Mouse (Mus musculus) hindbrain, embryonic 15.5 days (tissue): ENCODE data around the gene Ttll5. TPM values are rescaled to one million over a fixed set of nuclear protein-coding genes. Genes with fewer than 3 reads are reported as not detected.

Experiments
- ATAC-seq: fragments of 200-750 bp; cut with Nextera tagmentation; 2 replicates; pipeline ENCODE4 v1.8.0; 2017; ENCODE audit warnings: low read depth, moderate number of reproducible peaks, moderate TSS enrichment; ENCODE audit not compliant: low FRiP score
- H3K27ac ChIP-seq: fragments of 300-500 bp; sonication (generic); replicated peaks from 2 replicates; pipeline ENCODE4 v1.5.1; 2015; ENCODE audit warnings: mild to moderate bottlenecking, inconsistent platforms
- H3K27me3 ChIP-seq: fragments of 300-500 bp; sonication (generic); 2 replicates; pipeline ENCODE4 v1.6.1; 2015; ENCODE audit warnings: control low read depth, inconsistent platforms
- H3K36me3 ChIP-seq: fragments of 300-500 bp; sonication (generic); 2 replicates; pipeline ENCODE4 v1.6.1; 2015; ENCODE audit warnings: control low read depth, inconsistent platforms
- H3K4me1 ChIP-seq: fragments of 300-500 bp; sonication (generic); replicated peaks from 2 replicates; pipeline ENCODE4 v1.6.1; 2015; ENCODE audit warnings: control low read depth, inconsistent platforms
- H3K4me2 ChIP-seq: fragments of 300-500 bp; sonication (generic); 2 replicates; pipeline ENCODE4 v1.6.1; 2015; ENCODE audit warnings: moderate library complexity, mild to moderate bottlenecking, inconsistent platforms
- H3K4me3 ChIP-seq: fragments of 300-500 bp; sonication (generic); 2 replicates; pipeline ENCODE4 v1.5.1; 2015; ENCODE audit warnings: mild to moderate bottlenecking, inconsistent platforms
- H3K9ac ChIP-seq: fragments of 300-500 bp; sonication (generic); 2 replicates; pipeline ENCODE4 v1.6.1; 2015; ENCODE audit warnings: inconsistent platforms
- H3K9me3 ChIP-seq: fragments of 300-500 bp; sonication (generic); 2 replicates; pipeline ENCODE4 v1.6.1; 2016; ENCODE audit warnings: control low read depth, inconsistent platforms
- WGBS: fragments of 180-500 bp; shearing (Covaris S2); methylation state at CpG from one replicate; pipeline ENCODE4 v1.1.7; 2015; 5-methylcytosine and 5-hydroxymethylcytosine counted together
- polyA plus RNA-seq: library from polyadenylated mRNA; unstranded; fragments of >200 nt; fragmentation: Nextera tagmentation; extraction: Ambion mirVana; gene quantifications from 2 replicates; pipeline ENCODE4 v1.2.1, GENCODE M21; 2015

Ttll5 gene
- polyA plus RNA-seq, 1 experiment from 2014 or later = 11.8 TPM

DNA sequence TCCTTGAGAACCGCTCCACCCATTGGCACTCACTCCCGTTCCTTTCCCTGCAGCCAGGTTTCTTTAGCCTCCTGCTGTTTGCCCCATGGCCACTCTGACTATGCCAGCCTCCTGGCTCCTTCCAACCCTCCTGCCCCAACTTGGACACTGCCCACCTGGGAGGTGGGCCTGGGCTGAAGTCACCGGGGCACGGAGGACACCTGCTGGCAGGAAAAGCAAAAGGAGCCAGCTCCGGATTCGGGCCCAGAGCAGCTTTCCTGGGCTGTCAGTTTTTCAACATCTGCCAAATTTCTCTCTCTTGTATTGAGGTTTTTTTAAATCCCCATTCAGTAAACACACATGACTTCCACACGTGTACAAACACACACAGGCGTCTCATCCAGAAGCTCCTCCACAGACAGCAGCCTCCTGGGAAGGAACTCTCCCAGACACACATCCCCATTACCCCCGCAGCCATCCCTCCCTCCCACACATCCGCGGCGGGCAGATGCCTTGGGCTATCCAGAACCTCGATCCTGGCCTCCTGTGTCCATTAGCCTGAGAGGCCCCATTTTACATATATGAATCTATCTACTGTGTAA, 252.0 kb downstream of the Ttll5 start:
- ATAC-seq = no peak
- peaks cover 14% of the 10 kb centered on the region; the same call in 1 of the 2 replicates for H3K27me3 ChIP-seq
- 0 out of 2 replicates have a peak overlapping the region, but pooled peaks have one; percentile 7 for H3K9ac ChIP-seq
- no peak overlapping the region for H3K27ac ChIP-seq
- H3K9me3 ChIP-seq = no peaks in the 10 kb centered on the region
- WGBS = 10% methylated on average over 13 of the region's 13 CpGs
- H3K4me1 ChIP-seq = peaks cover 33% of the 10 kb centered on the region
- no peaks in the 10 kb centered on the region for H3K36me3 ChIP-seq
- peak overlapping the region; percentile 99 for H3K4me2 ChIP-seq
- peak overlapping the region; percentile 9; the same call in 1 of the 2 replicates for H3K4me3 ChIP-seq

- ATAC-seq = no peak
- Histone ChIP-seq H3K27me3 (peaks cover 14% of the 10 kb centered on the region; the same call in 1 of the 2 replicates), H3K27ac (no peak overlapping the region), H3K4me3 (peak overlapping the region; percentile 65), H3K9me3 (no peaks in the 10 kb centered on the region), H3K4me2 (peak overlapping the region; percentile 99), H3K9ac (no peak overlapping the region), H3K36me3 (no peaks in the 10 kb centered on the region), H3K4me1 (peaks cover 33% of the 10 kb centered on the region)
- WGBS = 27% methylated on average over 8 of the region's 8 CpGs
These were observed 252.9 kb downstream of the Ttll5 start for GRCm38 (mm10) chr12:86077322-86077721.

- peaks cover 34% of the 10 kb centered on the region for H3K4me1 ChIP-seq
- peak overlapping the region; percentile 99 for H3K4me2 ChIP-seq
- H3K27ac ChIP-seq = no peak overlapping the region
- no peak overlapping the region for H3K9ac ChIP-seq
- WGBS = 26% methylated on average over 11 of the region's 11 CpGs
- peak overlapping the region; percentile 65 for H3K4me3 ChIP-seq
- no peak for ATAC-seq
- no peaks in the 10 kb centered on the region for H3K9me3 ChIP-seq
- peaks cover 14% of the 10 kb centered on the region; the same call in 1 of the 2 replicates for H3K27me3 ChIP-seq
- H3K36me3 ChIP-seq = no peaks in the 10 kb centered on the region
These were observed 253.3 kb downstream of the Ttll5 start for GRCm38 (mm10) chr12:86077736-86078135.

- peak overlapping the region; percentile 66; the same call in 1 of the 2 replicates for H3K9ac ChIP-seq
- H3K36me3 ChIP-seq = no peaks in the 10 kb centered on the region
- H3K9me3 ChIP-seq = no peaks in the 10 kb centered on the region
- WGBS = 18% methylated on average over 9 of the region's 9 CpGs
- ATAC-seq = no peak
- peaks cover 14% of the 10 kb centered on the region; the same call in 1 of the 2 replicates for H3K27me3 ChIP-seq
- peaks cover 38% of the 10 kb centered on the region for H3K4me1 ChIP-seq
- peak overlapping the region; percentile 99 for H3K4me2 ChIP-seq
- H3K4me3 ChIP-seq = peak overlapping the region; percentile 65
- H3K27ac ChIP-seq = peak overlapping the region; percentile 80; the same call in 1 of the 2 replicates
These were observed 253.7 kb downstream of the Ttll5 start for GRCm38 (mm10) chr12:86078176-86078552.

GRCm38 (mm10) chr12:86078553-86079201, 254.2 kb downstream of the Ttll5 start, which contains the start of gene Tgfb3:
Gene Tgfb3 (minus strand): TSS chr12:86079041.
- H3K27ac ChIP-seq = peak within 1 kb of the TSS; percentile 80
- peaks cover 14% of the 10 kb centered on the region; the same call in 1 of the 2 replicates for H3K27me3 ChIP-seq
- peak; percentile 16; the same call in 1 of the 2 replicates for ATAC-seq
- peak within 1 kb of the TSS; percentile 65 for H3K4me3 ChIP-seq
- peak within 1 kb of the TSS; percentile 99 for H3K4me2 ChIP-seq
- peaks cover 41% of the 10 kb centered on the region for H3K4me1 ChIP-seq
- H3K9ac ChIP-seq = peak within 1 kb of the TSS; percentile 66
- no peaks in the 10 kb centered on the region for H3K36me3 ChIP-seq
- H3K9me3 ChIP-seq = no peaks in the 10 kb centered on the region
- WGBS = under 1% methylated on average over 25 of the region's 25 CpGs

DNA sequence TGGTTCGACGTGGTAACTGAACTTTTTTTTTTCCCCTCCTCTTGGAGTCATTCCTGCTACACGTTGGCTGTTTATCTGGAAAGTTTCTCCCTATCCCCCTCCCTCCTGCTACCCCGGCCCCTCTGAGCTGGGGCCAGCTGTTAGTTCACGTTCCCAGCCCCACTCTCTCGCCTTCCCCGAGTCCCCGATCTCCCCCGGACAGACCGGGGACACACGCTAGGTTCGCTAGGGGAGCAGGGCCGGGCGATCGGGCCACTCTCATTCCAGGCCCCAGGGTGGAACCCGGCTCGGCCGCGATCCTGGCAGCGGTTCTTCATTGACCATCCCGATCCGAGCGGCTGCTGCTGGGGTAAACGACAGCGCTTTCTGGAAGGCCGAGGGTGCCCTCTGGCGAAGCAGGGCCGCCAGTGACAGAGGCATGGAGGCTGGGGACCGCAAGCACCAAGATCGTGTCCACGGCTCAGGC, 254.8 kb downstream of the Ttll5 start:
- under 1% methylated on average over 31 of the region's 31 CpGs for WGBS
- peak; percentile 83 for ATAC-seq
- peaks cover 14% of the 10 kb centered on the region; the same call in 1 of the 2 replicates for H3K27me3 ChIP-seq

GRCm38 (mm10) chr12:86082481-86083012, 258.1 kb downstream of the Ttll5 start, which contains the start of gene Ift43:
Gene Ift43 (plus strand): TSS chr12:86082541.
- Histone ChIP-seq H3K4me3 (peak within 1 kb of the TSS; percentile 76), H3K4me1 (peaks cover 21% of the 10 kb centered on the region), H3K4me2 (peak within 1 kb of the TSS; percentile 81), H3K27ac (peak within 1 kb of the TSS; percentile 73), H3K36me3 (no peaks in the 10 kb centered on the region), H3K9ac (peak within 1 kb of the TSS; percentile 58), H3K9me3 (no peaks in the 10 kb centered on the region), H3K27me3 (0 out of 2 replicates have a peak, but pooled peaks cover 4% of the 10 kb centered on the region)
- ATAC-seq = peak; percentile 77
- WGBS = under 1% methylated on average over 35 of the region's 35 CpGs

More for the DNA sequence above, 254.8 kb downstream of the Ttll5 start:
- H3K4me2 ChIP-seq = peak overlapping the region; percentile 99
- H3K27ac ChIP-seq = peak overlapping the region; percentile 80
- H3K36me3 ChIP-seq = no peaks in the 10 kb centered on the region
- H3K4me3 ChIP-seq = peak overlapping the region; percentile 65
- H3K4me1 ChIP-seq = peaks cover 41% of the 10 kb centered on the region
- no peaks in the 10 kb centered on the region for H3K9me3 ChIP-seq
- H3K9ac ChIP-seq = peak overlapping the region; percentile 66

DNA sequence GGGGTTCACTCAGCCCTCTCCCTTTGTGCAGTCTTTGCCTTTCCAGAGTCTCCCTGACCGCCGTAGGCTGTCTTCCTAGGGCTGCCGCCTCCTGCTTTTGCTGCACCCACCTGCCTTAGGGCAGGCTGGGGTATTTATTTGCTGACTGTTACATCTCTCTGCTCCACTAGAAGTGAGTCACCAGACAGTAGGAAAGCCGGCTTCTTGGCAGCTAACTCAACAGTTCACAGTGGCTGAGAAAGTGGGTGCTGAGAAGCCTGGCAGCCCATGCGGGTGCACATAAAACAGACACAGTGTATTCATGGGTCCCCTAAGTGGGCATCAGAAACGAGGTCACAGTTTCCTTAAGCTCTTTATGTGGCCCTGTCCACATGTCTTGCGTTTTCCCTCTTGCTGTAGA, 261.4 kb downstream of the Ttll5 start:
- 94% methylated on average over 7 of the region's 7 CpGs for WGBS
- no peak overlapping the region for H3K4me3 ChIP-seq
- no peak for ATAC-seq

GRCm38 (mm10) chr12:86086550-86086949, 262.1 kb downstream of the Ttll5 start:
- Histone ChIP-seq H3K4me2 (no peak overlapping the region), H3K9ac (no peak overlapping the region), H3K4me3 (no peak overlapping the region), H3K27ac (no peak overlapping the region), H3K27me3 (no peaks in the 10 kb centered on the region), H3K4me1 (peaks cover 8% of the 10 kb centered on the region), H3K9me3 (no peaks in the 10 kb centered on the region), H3K36me3 (0 out of 2 replicates have a peak, but pooled peaks cover 6% of the 10 kb centered on the region)
- 83% methylated on average over 8 of the region's 8 CpGs for WGBS
- ATAC-seq = no peak

More for the DNA sequence above, 261.4 kb downstream of the Ttll5 start:
- Histone ChIP-seq H3K27me3 (0 out of 2 replicates have a peak, but pooled peaks cover under 1% of the 10 kb centered on the region), H3K36me3 (0 out of 2 replicates have a peak, but pooled peaks cover 6% of the 10 kb centered on the region), H3K4me2 (no peak overlapping the region), H3K27ac (no peak overlapping the region), H3K9ac (no peak overlapping the region), H3K9me3 (no peaks in the 10 kb centered on the region), H3K4me1 (peaks cover 8% of the 10 kb centered on the region)

GRCm38 (mm10) chr12:86088042-86088441, 263.6 kb downstream of the Ttll5 start:
- H3K4me3 ChIP-seq = no peak overlapping the region
- H3K9ac ChIP-seq = no peak overlapping the region
- H3K27ac ChIP-seq = no peak overlapping the region
- H3K36me3 ChIP-seq = 0 out of 2 replicates have a peak, but pooled peaks cover 6% of the 10 kb centered on the region
- peaks cover 5% of the 10 kb centered on the region for H3K4me1 ChIP-seq
- 71% methylated on average over 7 of the region's 7 CpGs for WGBS
- no peak overlapping the region for H3K4me2 ChIP-seq
- ATAC-seq = 0 out of 2 replicates have a peak, but pooled peaks have one; percentile 10
- H3K9me3 ChIP-seq = no peaks in the 10 kb centered on the region
- no peaks in the 10 kb centered on the region for H3K27me3 ChIP-seq

- Histone ChIP-seq H3K4me3 (no peak overlapping the region), H3K4me1 (no peaks in the 10 kb centered on the region), H3K9ac (no peak overlapping the region), H3K27ac (no peak overlapping the region), H3K9me3 (no peaks in the 10 kb centered on the region), H3K36me3 (0 out of 2 replicates have a peak, but pooled peaks cover 6% of the 10 kb centered on the region), H3K4me2 (no peak overlapping the region), H3K27me3 (no peaks in the 10 kb centered on the region)
- 71% methylated on average over 4 of the region's 4 CpGs for WGBS
- ATAC-seq = no peak
These were observed 266.3 kb downstream of the Ttll5 start for GRCm38 (mm10) chr12:86090764-86091163.
